Mouse (Mus musculus) kidney, adult 2 months (tissue): ENCODE data around the gene Frmd4a. TPM values are rescaled to one million over a fixed set of nuclear protein-coding genes. Genes with fewer than 3 reads are reported as not detected.
"Not testable (repeated sequence)": the region's sequence is repeated elsewhere in the genome, so short reads cannot be mapped to it uniquely, and the experiment has no call there.

Experiments
- DNase-seq: peaks from one replicate; pipeline ENCODE4 v3.0.0; 2021
- H3K27ac ChIP-seq: fragments of 200-500 bp; 2 replicates; pipeline ENCODE4 v1.5.1; 2012; ENCODE audit warnings: low read depth, low read length, control low read depth, inconsistent platforms; ENCODE audit not compliant: insufficient read depth
- H3K27me3 ChIP-seq: fragments of 200-500 bp; replicated peaks from 2 replicates; pipeline ENCODE4 v1.6.1; 2012; ENCODE audit warnings: mild to moderate bottlenecking, moderate library complexity, low read length, inconsistent platforms; ENCODE audit not compliant: control insufficient read depth, insufficient read depth
- H3K36me3 ChIP-seq: fragments of 200-500 bp; 2 replicates; pipeline ENCODE4 v1.6.1; 2012; ENCODE audit warnings: mild to moderate bottlenecking, moderate library complexity, low read length, inconsistent platforms; ENCODE audit not compliant: control insufficient read depth, insufficient read depth
- H3K4me1 ChIP-seq: fragments of 200-500 bp; 2 replicates; pipeline ENCODE4 v1.6.1; 2011; ENCODE audit warnings: low read length; ENCODE audit not compliant: control insufficient read depth, insufficient read depth
- H3K4me3 ChIP-seq: fragments of 200-500 bp; 2 replicates; pipeline ENCODE4 v1.5.1; 2011; ENCODE audit warnings: mild to moderate bottlenecking, low read depth, low read length, control low read depth; ENCODE audit not compliant: insufficient read depth
- CTCF ChIP-seq: fragments of 200-500 bp; conservative IDR thresholded peaks from 2 replicates; pipeline ENCODE4 v1.5.1; 2011; ENCODE audit warnings: low read depth, mild to moderate bottlenecking, control low read depth, low read length, moderate library complexity, mixed read lengths; ENCODE audit not compliant: insufficient read depth, insufficient read length
- POLR2A ChIP-seq: fragments of 200-500 bp; IDR thresholded peaks from one replicate; pipeline ENCODE4 v1.6.1; 2011; ENCODE audit warnings: low read depth, low read length, control low read depth
- WGBS: fragments of 180-500 bp; shearing (Covaris S2); methylation state at CpG from one replicate; pipeline ENCODE4 v1.1.7; 2018; 5-methylcytosine and 5-hydroxymethylcytosine counted together
- polyA plus RNA-seq: library from polyadenylated mRNA; depleted of rRNA; stranded (reverse); fragments of >200 nt; gene quantifications from 2 replicates; pipeline ENCODE4 v1.2.3, GENCODE M21; 2012

Gene Frmd4a
- polyA plus RNA-seq, 1 experiment: 5.8 TPM

GRCm38 (mm10) chr2:4611295-4611694 lies 593.8 kb downstream of the Frmd4a start:
- H3K4me1 ChIP-seq: no peaks in the 10 kb centered on the region
- no peaks in the 10 kb centered on the region for H3K27me3 ChIP-seq
- no peak for DNase-seq
- TF ChIP-seq POLR2A (no peak), CTCF (no peak)
- no peaks in the 10 kb centered on the region for H3K36me3 ChIP-seq
- H3K27ac ChIP-seq: no peak overlapping the region
- 75% methylated on average over 6 of the region's 6 CpGs for whole genome bisulfite sequencing
- no peak overlapping the region for H3K4me3 ChIP-seq

GRCm38 (mm10) chr2:4611704-4612103 lies 594.2 kb downstream of the Frmd4a start:
- no peak for TF ChIP-seq CTCF
- no peak for TF ChIP-seq POLR2A
- Histone ChIP-seq H3K4me1 (no peaks in the 10 kb centered on the region), H3K27me3 (no peaks in the 10 kb centered on the region), H3K36me3 (no peaks in the 10 kb centered on the region), H3K4me3 (no peak overlapping the region), H3K27ac (no peak overlapping the region)
- 67% methylated on average over 10 of the region's 10 CpGs for WGBS
- DNase-seq: peak; percentile 55

DNA sequence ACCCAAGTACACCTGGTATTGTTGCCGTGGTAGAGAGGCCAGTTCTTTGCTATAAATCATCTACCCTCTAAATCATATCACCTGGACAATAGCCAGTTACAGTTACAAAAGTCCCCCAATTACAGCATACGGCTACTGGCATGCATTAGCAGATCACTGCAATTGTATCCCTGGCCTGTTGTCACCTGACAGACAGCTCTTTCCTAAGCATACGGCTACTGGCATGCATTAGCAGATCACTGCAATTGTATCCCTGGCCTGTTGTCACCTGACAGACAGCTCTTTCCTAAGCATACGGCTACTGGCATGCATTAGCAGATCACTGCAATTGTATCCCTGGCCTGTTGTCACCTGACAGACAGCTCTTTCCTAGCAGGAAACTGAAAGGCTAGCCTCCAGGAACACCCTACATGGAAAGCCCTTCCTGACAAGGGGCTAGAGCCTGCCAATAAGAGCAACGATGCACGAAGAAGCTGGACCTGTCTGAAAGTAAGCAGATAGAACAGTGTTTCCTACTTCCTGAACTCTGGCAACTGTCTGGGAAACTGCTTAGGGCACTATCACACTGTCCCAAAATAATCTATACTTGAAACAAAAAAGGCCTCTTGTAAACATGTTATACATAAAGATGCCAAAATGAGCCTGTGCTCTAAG lies 596.9 kb downstream of the Frmd4a start:
- peak; percentile 64 for DNase-seq
- WGBS: 38% methylated on average over 6 of the region's 6 CpGs
- H3K36me3 ChIP-seq, H3K27ac ChIP-seq, H3K27me3 ChIP-seq, H3K4me3 ChIP-seq, H3K4me1 ChIP-seq: not testable (repeated sequence)

- 97% methylated on average over 2 of the region's 2 CpGs for WGBS
- no peaks in the 10 kb centered on the region for H3K4me1 ChIP-seq
Measured at GRCm38 (mm10) chr2:4615014-4615546, 597.6 kb downstream of the Frmd4a start.

GRCm38 (mm10) chr2:4616995-4617394 lies 599.5 kb downstream of the Frmd4a start:
- no peaks in the 10 kb centered on the region for H3K27me3 ChIP-seq
- TF ChIP-seq CTCF: no peak
- no peak for TF ChIP-seq POLR2A
- 93% methylated on average over 4 of the region's 4 CpGs for WGBS

More at GRCm38 (mm10) chr2:4615014-4615546, 597.6 kb downstream of the Frmd4a start:
- DNase-seq: no peak
- H3K27me3 ChIP-seq: no peaks in the 10 kb centered on the region
- H3K4me3 ChIP-seq: no peak overlapping the region
- no peaks in the 10 kb centered on the region for H3K36me3 ChIP-seq
- no peak overlapping the region for H3K27ac ChIP-seq
- TF ChIP-seq POLR2A: no peak
- TF ChIP-seq CTCF: no peak

DNA sequence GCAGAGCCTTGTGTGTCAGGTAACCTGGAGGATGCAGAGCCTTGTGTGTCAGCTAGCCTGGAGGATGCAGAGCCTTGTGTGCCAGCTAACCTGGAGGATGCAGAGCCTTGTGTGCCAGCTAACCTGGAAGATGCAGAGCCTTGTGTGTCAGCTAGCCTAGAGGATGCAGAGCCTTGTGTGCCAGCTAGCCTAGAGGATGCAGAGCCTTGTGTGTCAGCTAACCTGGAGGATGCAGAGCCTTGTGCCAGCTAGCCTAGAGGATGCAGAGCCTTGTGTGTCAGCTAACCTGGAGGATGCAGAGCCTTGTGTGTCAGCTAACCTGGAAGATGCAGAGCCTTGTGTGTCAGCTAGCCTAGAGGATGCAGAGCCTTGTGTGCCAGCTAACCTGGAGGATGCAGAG lies 601.6 kb downstream of the Frmd4a start:
- H3K36me3 ChIP-seq, H3K4me3 ChIP-seq, DNase-seq, H3K27ac ChIP-seq, H3K27me3 ChIP-seq, H3K4me1 ChIP-seq: not testable (repeated sequence)

More at GRCm38 (mm10) chr2:4616995-4617394, 599.5 kb downstream of the Frmd4a start:
- no peak for DNase-seq
- H3K36me3 ChIP-seq: no peaks in the 10 kb centered on the region
- H3K4me3 ChIP-seq: no peak overlapping the region
- no peaks in the 10 kb centered on the region for H3K4me1 ChIP-seq
- H3K27ac ChIP-seq: no peak overlapping the region

- Histone ChIP-seq H3K4me3 (no peak overlapping the region), H3K36me3 (peaks cover 3% of the 10 kb centered on the region; the same call in 1 of the 2 replicates), H3K27ac (no peak overlapping the region), H3K27me3 (no peaks in the 10 kb centered on the region), H3K4me1 (no peaks in the 10 kb centered on the region)
- no peak for DNase-seq
- TF ChIP-seq CTCF: no peak
- TF ChIP-seq POLR2A: no peak
- WGBS: 63% methylated on average over 6 of the region's 6 CpGs
Measured at GRCm38 (mm10) chr2:4619893-4620593, 602.5 kb downstream of the Frmd4a start.
